Mouse (Mus musculus) lung, embryonic 16.5 days (tissue): ENCODE data around the gene Ift122. TPM values are rescaled to one million over a fixed set of nuclear protein-coding genes. Genes with fewer than 3 reads are reported as not detected.
A peak's percentile ranks its signal among the peaks of the same experiment; 100 is the strongest.

Experiments
- ATAC-seq: fragments of 200-750 bp; cut with Nextera tagmentation; 2 replicates; pipeline ENCODE4 v1.8.0; 2017; ENCODE audit warnings: low read depth, mild to moderate bottlenecking, moderate library complexity
- H3K27ac ChIP-seq: fragments of 300-500 bp; sonication (generic); 2 replicates; pipeline ENCODE4 v1.5.1; 2014; ENCODE audit warnings: mild to moderate bottlenecking, control low read depth, low read length
- H3K27me3 ChIP-seq: fragments of 300-500 bp; sonication (generic); 2 replicates; pipeline ENCODE4 v1.6.1; 2014; ENCODE audit warnings: low read depth, low read length, mixed read lengths; ENCODE audit not compliant: control insufficient read depth, insufficient read depth
- H3K36me3 ChIP-seq: fragments of 300-500 bp; sonication (generic); 2 replicates; pipeline ENCODE4 v1.6.1; 2014; ENCODE audit warnings: low read length; ENCODE audit not compliant: control insufficient read depth, insufficient read depth
- H3K4me1 ChIP-seq: fragments of 300-500 bp; sonication (generic); replicated peaks from 2 replicates; pipeline ENCODE4 v1.6.1; 2014; ENCODE audit warnings: low read length, mixed read lengths; ENCODE audit not compliant: control insufficient read depth, insufficient read depth
- H3K4me2 ChIP-seq: fragments of 300-500 bp; sonication (generic); 2 replicates; pipeline ENCODE4 v1.6.1; 2014; ENCODE audit warnings: low read depth, low read length, control low read depth
- H3K4me3 ChIP-seq: fragments of 300-500 bp; sonication (generic); 2 replicates; pipeline ENCODE4 v1.5.1; 2014; ENCODE audit warnings: mild to moderate bottlenecking, low read length, control low read depth
- H3K9ac ChIP-seq: fragments of 300-500 bp; sonication (generic); 2 replicates; pipeline ENCODE4 v1.6.1; 2014; ENCODE audit warnings: low read length, control low read depth
- H3K9me3 ChIP-seq: fragments of 300-500 bp; sonication (generic); 2 replicates; pipeline ENCODE4 v1.6.1; 2016; ENCODE audit warnings: low read length; ENCODE audit not compliant: control insufficient read depth
- WGBS: fragments of 180-500 bp; shearing (Covaris S2); extraction: QIAGEN DNeasy Blood & Tissue Kit; methylation state at CpG from one replicate; pipeline ENCODE4 v1.1.7; 2014; 5-methylcytosine and 5-hydroxymethylcytosine counted together
- polyA plus RNA-seq: library from polyadenylated mRNA; unstranded; fragments of >200 nt; fragmentation: Nextera tagmentation; extraction: Ambion mirVana; gene quantifications from 2 replicates; pipeline ENCODE4 v1.2.1, GENCODE M21; 2015

Ift122 gene
- polyA plus RNA-seq, 1 experiment from 2014 or later, result 23.5 TPM

- Histone ChIP-seq H3K27ac (no peak overlapping the region), H3K9me3 (no peaks in the 10 kb centered on the region), H3K4me3 (no peak overlapping the region), H3K9ac (no peak overlapping the region), H3K4me2 (no peak overlapping the region), H3K4me1 (peaks cover 8% of the 10 kb centered on the region), H3K27me3 (no peaks in the 10 kb centered on the region), H3K36me3 (no peaks in the 10 kb centered on the region)
- ATAC-seq, result no peak
- 80% methylated on average over 5 of the region's 5 CpGs for WGBS
These were observed 66.6 kb downstream of the Ift122 start for GRCm38 (mm10) chr6:115919876-115920275.

- no peak overlapping the region for H3K4me2 ChIP-seq
These were observed 71.6 kb downstream of the Ift122 start for GRCm38 (mm10) chr6:115924829-115925228.

GRCm38 (mm10) chr6:115926416-115926815 lies 73.1 kb downstream of the Ift122 start:
- no peak for ATAC-seq
- no peak overlapping the region for H3K27ac ChIP-seq
- H3K9me3 ChIP-seq, result no peaks in the 10 kb centered on the region
- H3K27me3 ChIP-seq, result no peaks in the 10 kb centered on the region
- H3K9ac ChIP-seq, result no peak overlapping the region
- H3K4me2 ChIP-seq, result no peak overlapping the region
- H3K4me3 ChIP-seq, result no peak overlapping the region
- WGBS, result 75% methylated on average over 10 of the region's 10 CpGs
- H3K36me3 ChIP-seq, result no peaks in the 10 kb centered on the region
- peaks cover 20% of the 10 kb centered on the region for H3K4me1 ChIP-seq

More at GRCm38 (mm10) chr6:115924829-115925228, 71.6 kb downstream of the Ift122 start:
- H3K4me3 ChIP-seq, result no peak overlapping the region
- WGBS, result 29% methylated on average over 6 of the region's 6 CpGs
- H3K9me3 ChIP-seq, result no peaks in the 10 kb centered on the region
- no peaks in the 10 kb centered on the region for H3K36me3 ChIP-seq
- no peak overlapping the region for H3K9ac ChIP-seq
- peak; percentile 81 for ATAC-seq
- peaks cover 13% of the 10 kb centered on the region for H3K4me1 ChIP-seq
- H3K27me3 ChIP-seq, result no peaks in the 10 kb centered on the region
- H3K27ac ChIP-seq, result no peak overlapping the region

- Histone ChIP-seq H3K4me3 (no peak overlapping the region), H3K4me2 (no peak overlapping the region), H3K9me3 (no peaks in the 10 kb centered on the region), H3K27me3 (no peaks in the 10 kb centered on the region), H3K4me1 (peaks cover 20% of the 10 kb centered on the region), H3K9ac (no peak overlapping the region), H3K36me3 (no peaks in the 10 kb centered on the region), H3K27ac (no peak overlapping the region)
- 77% methylated on average over 10 of the region's 10 CpGs for whole genome bisulfite sequencing
- ATAC-seq, result no peak
These were observed 74.3 kb downstream of the Ift122 start for GRCm38 (mm10) chr6:115927292-115928242.

GRCm38 (mm10) chr6:115930018-115930417 lies 76.7 kb downstream of the Ift122 start:
- Histone ChIP-seq H3K4me3 (no peak overlapping the region), H3K4me1 (peaks cover 11% of the 10 kb centered on the region), H3K36me3 (no peaks in the 10 kb centered on the region), H3K9me3 (no peaks in the 10 kb centered on the region), H3K27ac (no peak overlapping the region), H3K27me3 (no peaks in the 10 kb centered on the region), H3K9ac (no peak overlapping the region), H3K4me2 (no peak overlapping the region)
- 25% methylated on average over 5 of the region's 5 CpGs for WGBS
- peak; percentile 45 for ATAC-seq

GRCm38 (mm10) chr6:115931639-115932038 lies 78.4 kb downstream of the Ift122 start, which contains the start of gene Rho:
TSS of gene Rho (plus strand) at chr6:115931748.
- H3K4me3 ChIP-seq, result no peak within 1 kb of the TSS
- H3K9me3 ChIP-seq, result no peaks in the 10 kb centered on the region
- no peak for ATAC-seq
- no peak within 1 kb of the TSS for H3K27ac ChIP-seq
- H3K9ac ChIP-seq, result no peak within 1 kb of the TSS
- 80% methylated on average over 14 of the region's 14 CpGs for whole genome bisulfite sequencing
- peaks cover 7% of the 10 kb centered on the region; the same call in 1 of the 2 replicates for H3K4me1 ChIP-seq
- no peak within 1 kb of the TSS for H3K4me2 ChIP-seq
- H3K27me3 ChIP-seq, result no peaks in the 10 kb centered on the region
- no peaks in the 10 kb centered on the region for H3K36me3 ChIP-seq

GRCm38 (mm10) chr6:115932391-115932790 lies 79.1 kb downstream of the Ift122 start:
- H3K27me3 ChIP-seq, result no peaks in the 10 kb centered on the region
- H3K27ac ChIP-seq, result no peak overlapping the region
- no peak overlapping the region for H3K9ac ChIP-seq
- H3K4me1 ChIP-seq, result peaks cover 7% of the 10 kb centered on the region; the same call in 1 of the 2 replicates
- no peak overlapping the region for H3K4me2 ChIP-seq
- no peaks in the 10 kb centered on the region for H3K36me3 ChIP-seq
- no peak for ATAC-seq
- H3K9me3 ChIP-seq, result no peaks in the 10 kb centered on the region
- no peak overlapping the region for H3K4me3 ChIP-seq
- WGBS, result 71% methylated on average over 3 of the region's 3 CpGs

GRCm38 (mm10) chr6:115935544-115935943 lies 82.3 kb downstream of the Ift122 start:
- WGBS, result 79% methylated on average over 8 of the region's 8 CpGs
- ATAC-seq, result no peak
- peaks cover 3% of the 10 kb centered on the region; the same call in 1 of the 2 replicates for H3K4me1 ChIP-seq

GRCm38 (mm10) chr6:115938011-115938410 lies 84.7 kb downstream of the Ift122 start:
- Histone ChIP-seq H3K27me3 (no peaks in the 10 kb centered on the region), H3K9ac (no peak overlapping the region), H3K4me1 (no peaks in the 10 kb centered on the region; the same call in 1 of the 2 replicates), H3K9me3 (no peaks in the 10 kb centered on the region), H3K4me3 (no peak overlapping the region), H3K27ac (no peak overlapping the region), H3K4me2 (no peak overlapping the region), H3K36me3 (no peaks in the 10 kb centered on the region)
- no peak for ATAC-seq
- 76% methylated on average over 2 of the region's 2 CpGs for WGBS

More at GRCm38 (mm10) chr6:115935544-115935943, 82.3 kb downstream of the Ift122 start:
- Histone ChIP-seq H3K36me3 (no peaks in the 10 kb centered on the region), H3K27ac (no peak overlapping the region), H3K27me3 (no peaks in the 10 kb centered on the region), H3K9ac (no peak overlapping the region), H3K4me3 (no peak overlapping the region), H3K4me2 (no peak overlapping the region), H3K9me3 (no peaks in the 10 kb centered on the region)
